Mouse (Mus musculus): Measurements from ENCODE around the gene Olfr547.

DNA sequence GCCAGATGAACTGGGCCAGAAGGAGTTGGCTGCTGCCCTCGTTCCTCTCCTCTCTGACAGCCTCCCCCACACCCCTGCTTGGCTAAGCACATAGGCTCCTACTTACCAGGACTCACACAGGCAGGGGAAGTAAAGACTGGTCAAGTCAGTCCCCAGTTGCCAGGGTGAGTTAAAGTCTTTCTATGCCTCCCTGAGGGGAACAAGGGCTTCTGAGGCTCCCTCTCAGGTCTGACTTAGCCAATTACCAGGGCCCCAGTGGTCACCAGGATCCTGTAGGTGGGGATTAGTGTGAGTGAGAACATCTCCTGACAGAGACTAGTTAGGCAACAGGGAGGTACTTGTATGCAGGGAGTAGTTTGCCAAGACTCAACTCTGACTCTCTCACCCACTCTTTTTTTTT lies 46.4 kb upstream of the Olfr547 start, which contains the start of gene Olfr544:
- no peak for TF ChIP-seq POLR2A (IDR thresholded peaks at IDR 0.05; ENCODE audit: control insufficient read depth, extremely low read depth, insufficient read depth, low read length, poor library complexity)
- no peak for TF ChIP-seq CTCF (IDR thresholded peaks at IDR 0.05; ENCODE audit: borderline replicate concordance, control insufficient read depth, extremely low read depth, insufficient read depth, low read length, poor library complexity)
